8 mouse cellular contexts compared by ENCODE assay signal in the genomic region with DNA sequence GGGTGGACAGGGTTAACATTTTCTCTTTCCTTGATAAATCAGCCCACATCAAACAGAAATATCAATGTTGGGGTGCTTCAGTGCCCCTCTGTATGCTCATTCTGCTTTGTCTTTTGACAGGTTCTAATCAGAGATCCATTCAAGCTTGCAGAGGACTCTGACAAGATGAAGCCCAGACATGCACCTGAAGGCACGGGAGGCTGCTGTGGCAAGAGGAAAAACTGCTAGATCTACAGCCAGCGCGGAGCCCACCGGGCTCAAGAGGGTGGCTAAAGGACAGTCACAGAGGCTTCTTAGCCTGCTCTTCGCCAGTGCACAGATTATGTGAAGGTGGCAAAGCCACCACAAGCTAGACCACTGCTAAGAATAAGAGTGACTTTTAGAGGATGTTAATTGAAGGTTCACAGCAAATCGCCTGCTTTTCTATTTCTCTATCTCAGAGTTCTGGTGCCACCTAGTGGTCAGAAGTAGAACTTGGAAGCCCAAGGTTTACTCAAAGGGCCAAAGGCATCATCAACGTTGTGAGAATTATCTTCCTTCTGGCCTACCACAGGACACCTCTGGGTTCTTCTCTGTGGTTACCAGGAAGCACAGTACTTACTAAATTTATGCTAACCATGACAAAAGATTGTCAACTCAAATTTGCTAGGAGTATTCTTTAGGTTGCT. TPM values are rescaled to one million over a fixed set of nuclear protein-coding genes. Genes with fewer than 3 reads are reported as not detected.
DNase-seq lines count a peak whose midpoint lies in the region; ATAC-seq and TF ChIP-seq lines count a peak whose summit lies in the region.

No protein-coding gene starts in this region.

- H3K4me1 ChIP-seq in MEL (ENCODE audit: control insufficient read depth in 1 of 2, insufficient read depth in 2 of 2, low read length in 2 of 2) = no peaks in the 10 kb centered on the region
- H3K4me1 ChIP-seq in lung, postnatal 0 days (ENCODE audit: insufficient read depth, low read depth, low read length) = no peaks in the 10 kb centered on the region

- H3K9me3 ChIP-seq in MEL (replicated peaks; ENCODE audit: insufficient read depth, low read length) = no peaks in the 10 kb centered on the region
- H3K9me3 ChIP-seq in lung, postnatal 0 days (ENCODE audit: low read length) = no peaks in the 10 kb centered on the region

- H3K9ac ChIP-seq in MEL (ENCODE audit: control insufficient read depth, low read depth, low read length, poor library complexity, severe bottlenecking) = no peak overlapping the region
- no peak overlapping the region for H3K9ac ChIP-seq in lung, postnatal 0 days (replicated peaks; ENCODE audit: low read depth)

- no peak for ATAC-seq in cerebellum, adult (ENCODE audit: insufficient number of reproducible peaks, low FRiP score, low TSS enrichment)
- no peak for ATAC-seq in lung, postnatal 0 days

- no peaks in the 10 kb centered on the region for H3K79me2 ChIP-seq in MEL (ENCODE audit: control insufficient read depth, insufficient read depth, low read length, poor library complexity)

- no peak for TF ChIP-seq EP300 in MEL (IDR thresholded peaks at IDR 0.05; ENCODE audit: low read depth in 1 of 2, low read length in 2 of 2)
- no peak for TF ChIP-seq EP300 in lung, postnatal 0 days (IDR thresholded peaks at IDR 0.05)

- 57% methylated on average over 7 of the region's 7 CpGs for WGBS in lung, postnatal 0 days

- peak; percentile 51 for DNase-seq in cerebellum, adult 11 months
- peak; percentile 88 for DNase-seq in MEL (ENCODE audit: low read depth, low spot score)
- peak; percentile 82 for DNase-seq in cerebellum, adult 9-10 months
- DNase-seq in frontal cortex, postnatal 36 days (ENCODE audit: low spot score in 2 of 2) = peak; percentile 66 to 80
- DNase-seq in kidney, postnatal 36 days = peak; percentile 68 to 79
- DNase-seq in lung, postnatal 0 days (ENCODE audit: low spot score) = peak; percentile 84
- peak; percentile 54 for DNase-seq in right cerebral cortex, postnatal 4 days

- no peak overlapping the region for H3K27ac ChIP-seq in MEL (ENCODE audit: control insufficient read depth, low read depth, low read length)
- no peak overlapping the region for H3K27ac ChIP-seq in lung, postnatal 0 days (ENCODE audit: low read length)

- TF ChIP-seq RAD21 in MEL (IDR thresholded peaks at IDR 0.05; ENCODE audit: low read depth, low read length) = peak; percentile 98

- no peak for TF ChIP-seq POLR2A in MEL (IDR thresholded peaks at IDR 0.05; ENCODE audit: control insufficient read depth in 1 of 2, insufficient read depth in 1 of 2, low read depth in 1 of 2, low read length in 2 of 2, poor library complexity in 1 of 2)

- H3K4me3 ChIP-seq in MEL (ENCODE audit: control insufficient read depth in 1 of 2, insufficient read depth in 1 of 2, low read depth in 2 of 2, low read length in 2 of 2) = no peak overlapping the region
- H3K4me3 ChIP-seq in lung, postnatal 0 days (ENCODE audit: low read depth, low read length) = no peak overlapping the region

- no peaks in the 10 kb centered on the region for H3K36me3 ChIP-seq in MEL (ENCODE audit: control insufficient read depth in 1 of 2, insufficient read depth in 2 of 2, low read length in 2 of 2)
- H3K36me3 ChIP-seq in lung, postnatal 0 days (ENCODE audit: insufficient read depth, low read length) = no peaks in the 10 kb centered on the region

- peak; percentile 65 to 96 (median 94) for TF ChIP-seq CTCF in MEL (IDR thresholded peaks at IDR 0.05 in 2 of 3, conservative IDR thresholded peaks at IDR 0.05 in 1 of 3; ENCODE audit: control insufficient read depth in 1 of 3, insufficient read depth in 1 of 3, low read depth in 2 of 3, low read length in 3 of 3, poor library complexity in 1 of 3, severe bottlenecking in 1 of 3)
- peak; percentile 90 for TF ChIP-seq CTCF in lung, postnatal 0 days (IDR thresholded peaks at IDR 0.05)

- H3K27me3 ChIP-seq in MEL (ENCODE audit: control insufficient read depth in 1 of 2, insufficient read depth in 2 of 2, low read length in 2 of 2) = no peaks in the 10 kb centered on the region
- no peaks in the 10 kb centered on the region for H3K27me3 ChIP-seq in lung, postnatal 0 days (replicated peaks; ENCODE audit: insufficient read depth, low read length)

- no peak overlapping the region for H3K4me2 ChIP-seq in lung, postnatal 0 days (replicated peaks; ENCODE audit: low read depth, low read length)

TF ChIP-seq in MEL, 35 proteins besides CTCF, POLR2A, EP300 and RAD21:
- TF ChIP-seq TBP (IDR thresholded peaks at IDR 0.05; ENCODE audit: low read depth, low read length) (peak; percentile 96), JUND (IDR thresholded peaks at IDR 0.05; ENCODE audit: low read depth, low read length) (no peak), KAT2A (conservative IDR thresholded peaks at IDR 0.05; ENCODE audit: low read depth, low read length) (no peak), ZNF384 (IDR thresholded peaks at IDR 0.05; ENCODE audit: low read depth, low read length) (0 out of 2 replicates have a peak, but pooled peaks have one; percentile 22), SIN3A (IDR thresholded peaks at IDR 0.05; ENCODE audit: low read length) (peak; percentile 81), MYC (IDR thresholded peaks at IDR 0.05; ENCODE audit: low read depth, low read length) (0 out of 2 replicates have a peak, but pooled peaks have one; percentile 18), USF2 (IDR thresholded peaks at IDR 0.05; ENCODE audit: borderline replicate concordance in 1 of 2, insufficient read depth in 1 of 2, low read depth in 1 of 2, low read length in 2 of 2) (no peak), SMC3 (IDR thresholded peaks at IDR 0.05; ENCODE audit: low read depth, low read length) (peak; percentile 99), GATA1 (IDR thresholded peaks at IDR 0.05; ENCODE audit: low read depth, low read length) (peak; percentile 19; the same call in 1 of the 2 replicates), ZC3H11A (IDR thresholded peaks at IDR 0.05; ENCODE audit: low read depth, low read length) (peak; percentile 98)

RNA-seq across cellular contexts. Expression of gene Cnnm2, which starts 20.9 kb away (rescaled TPM):
- 4.0 and 5.7 TPM in 2 replicates for total RNA-seq in MEL (2012; rRNA removed)
- polyA plus RNA-seq in MEL (2012; ENCODE audit: insufficient read depth in 1 of 2, insufficient read length in 2 of 2, low read depth in 1 of 2, low replicate concordance in 2 of 2, missing spikeins in 1 of 2) = 10 to 100 TPM in 1 of 2 experiments, not detected in 1; 10.7 TPM
- polyA plus RNA-seq in lung, postnatal 0 days (2015; fragmentation: Nextera tagmentation; extraction: Ambion mirVana) = 2.4 and 2.8 TPM in 2 replicates

RNA-seq across cellular contexts. Expression of gene As3mt, which starts 33.2 kb away (rescaled TPM):
- 17.0 and 22.8 TPM in 2 replicates for total RNA-seq in MEL (2012; rRNA removed)
- polyA plus RNA-seq in MEL (2012; ENCODE audit: insufficient read depth in 1 of 2, insufficient read length in 2 of 2, low read depth in 1 of 2, low replicate concordance in 2 of 2, missing spikeins in 1 of 2) = 10 to 100 TPM in 1 of 2 experiments, not detected in 1; 52.2 TPM
- polyA plus RNA-seq in lung, postnatal 0 days (2015; fragmentation: Nextera tagmentation; extraction: Ambion mirVana) = 27.5 and 27.6 TPM in 2 replicates

RNA-seq across cellular contexts. Expression of gene Borcs7, which starts 50.8 kb away (rescaled TPM):
- total RNA-seq in MEL (2012; rRNA removed) = 4.1 and 5.1 TPM in 2 replicates
- 10 to 100 TPM in 1 of 2 experiments, not detected in 1; 11.1 TPM for polyA plus RNA-seq in MEL (2012; ENCODE audit: insufficient read depth in 1 of 2, insufficient read length in 2 of 2, low read depth in 1 of 2, low replicate concordance in 2 of 2, missing spikeins in 1 of 2)
- 13.0 and 14.3 TPM in 2 replicates for polyA plus RNA-seq in lung, postnatal 0 days (2015; fragmentation: Nextera tagmentation; extraction: Ambion mirVana)
